Mouse (Mus musculus): ENCODE data around the gene Grhpr. TPM values are rescaled to one million over a fixed set of nuclear protein-coding genes. Genes with fewer than 3 reads are reported as not detected.
"Not testable (repeated sequence)": the region's sequence is repeated elsewhere in the genome, so short reads cannot be mapped to it uniquely, and the experiment has no call there.

Gene Grhpr
- polyA plus RNA-seq, 2 experiments, result 50.1 to 75.7 TPM

DNA sequence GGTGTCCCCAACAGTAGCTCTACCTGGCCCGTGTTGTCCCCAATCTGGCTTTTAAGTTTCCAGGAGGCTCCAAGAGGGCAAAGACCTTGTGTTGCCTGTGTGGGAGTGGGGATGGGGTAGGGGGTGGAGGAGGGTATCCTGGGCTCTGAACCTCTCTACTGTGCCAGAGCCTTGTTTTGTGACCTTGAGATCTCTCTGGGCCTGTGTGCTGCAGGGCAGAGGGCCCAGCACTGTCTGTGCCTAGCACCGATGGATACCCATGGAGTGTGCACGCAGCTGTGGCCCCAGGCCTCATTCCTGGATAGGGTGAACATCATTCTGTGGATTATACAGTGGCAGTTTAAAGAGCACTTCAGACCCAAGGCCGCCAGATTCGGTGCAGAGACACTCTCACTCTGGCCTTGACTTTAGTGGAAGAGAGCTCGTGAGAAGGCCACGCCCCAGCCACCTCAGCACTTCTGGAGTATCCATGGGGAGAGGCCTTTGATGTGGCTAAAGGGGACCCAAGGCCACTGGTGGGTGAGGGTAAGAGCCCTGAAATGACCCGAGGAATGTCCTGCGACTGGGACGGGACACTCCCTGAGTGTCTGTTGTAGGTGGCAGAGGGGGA, 2.0 kb downstream of the Grhpr start:
- Histone ChIP-seq H3K4me3 (ENCODE audit: insufficient read depth in 1 of 2, low read depth in 2 of 2, low read length in 2 of 2) (peak overlapping the region in 1 of 2 experiments; percentile 92; a peak in 2 of 4 replicates), H3K27me3 (ENCODE audit: control insufficient read depth, insufficient read depth, low read length) (no peaks in the 10 kb centered on the region), H3K9me3 (ENCODE audit: control insufficient read depth, low read length) (no peaks in the 10 kb centered on the region), H3K9ac (replicated peaks) (no peak overlapping the region; the same call in 1 of the 2 replicates), H3K36me3 (replicated peaks; ENCODE audit: control insufficient read depth, insufficient read depth, low read depth) (peaks cover 3% of the 10 kb centered on the region; the same call in 1 of the 2 replicates), H3K4me1 (replicated peaks; ENCODE audit: control insufficient read depth in 2 of 2, insufficient read depth in 2 of 2, low read length in 1 of 2) (peaks cover 7 to 19% of the 10 kb centered on the region in 2 experiments; a peak in 3 of 4 replicates), H3K4me2 (ENCODE audit: low read depth) (peak overlapping the region; percentile 97), H3K27ac (no peak overlapping the region)
- TF ChIP-seq EP300 (IDR thresholded peaks at IDR 0.05; ENCODE audit: low read depth) (no peak), CTCF (IDR thresholded peaks at IDR 0.05; ENCODE audit: low read depth) (no peak)
- ATAC-seq (ENCODE audit: insufficient read depth), result no peak
- WGBS (ENCODE audit: insufficient replicate concordance), result 59% methylated on average over 10 of the region's 10 CpGs
- no peak for DNase-seq (ENCODE audit: low read depth in 3 of 3, low spot score in 3 of 3)

DNA sequence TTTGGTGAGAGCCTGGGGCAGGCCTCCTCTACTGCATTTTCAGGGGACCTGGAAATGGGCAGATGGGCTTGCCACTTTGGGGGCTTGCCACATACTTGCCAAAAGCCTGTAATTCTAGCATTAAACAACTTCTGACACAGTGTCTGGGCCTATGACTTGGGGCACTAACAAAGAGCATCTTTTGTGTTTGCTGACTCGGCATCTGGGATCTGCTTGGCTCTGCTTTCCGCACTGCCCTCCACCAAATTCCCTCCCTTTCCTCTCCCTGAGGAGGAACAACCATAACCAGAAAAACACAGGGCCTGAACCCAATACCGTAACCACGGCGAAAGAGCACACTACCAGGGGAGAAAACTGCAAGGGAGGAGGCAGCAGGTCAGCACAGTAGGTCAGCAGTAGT, 9.4 kb downstream of the Grhpr start:
- Histone ChIP-seq H3K36me3 (replicated peaks; ENCODE audit: control insufficient read depth, insufficient read depth, low read depth) (peaks cover 18% of the 10 kb centered on the region), H3K9me3 (ENCODE audit: control insufficient read depth, low read length) (no peaks in the 10 kb centered on the region), H3K9ac (replicated peaks) (no peak overlapping the region), H3K4me1 (replicated peaks; ENCODE audit: control insufficient read depth in 2 of 2, insufficient read depth in 2 of 2, low read length in 1 of 2) (peaks cover 14 to 22% of the 10 kb centered on the region in 2 experiments), H3K27ac (no peak overlapping the region), H3K27me3 (ENCODE audit: control insufficient read depth, insufficient read depth, low read length) (no peaks in the 10 kb centered on the region), H3K4me3 (ENCODE audit: insufficient read depth in 1 of 2, low read depth in 2 of 2, low read length in 2 of 2) (no peak overlapping the region), H3K4me2 (ENCODE audit: low read depth) (no peak overlapping the region)
- ATAC-seq (ENCODE audit: insufficient read depth), result no peak
- DNase-seq (ENCODE audit: low read depth in 3 of 3, low spot score in 3 of 3), result no peak
- 90% methylated on average over 5 of the region's 5 CpGs for WGBS (ENCODE audit: insufficient replicate concordance)
- TF ChIP-seq EP300 (IDR thresholded peaks at IDR 0.05; ENCODE audit: low read depth) (no peak), CTCF (IDR thresholded peaks at IDR 0.05; ENCODE audit: low read depth) (no peak)

DNA sequence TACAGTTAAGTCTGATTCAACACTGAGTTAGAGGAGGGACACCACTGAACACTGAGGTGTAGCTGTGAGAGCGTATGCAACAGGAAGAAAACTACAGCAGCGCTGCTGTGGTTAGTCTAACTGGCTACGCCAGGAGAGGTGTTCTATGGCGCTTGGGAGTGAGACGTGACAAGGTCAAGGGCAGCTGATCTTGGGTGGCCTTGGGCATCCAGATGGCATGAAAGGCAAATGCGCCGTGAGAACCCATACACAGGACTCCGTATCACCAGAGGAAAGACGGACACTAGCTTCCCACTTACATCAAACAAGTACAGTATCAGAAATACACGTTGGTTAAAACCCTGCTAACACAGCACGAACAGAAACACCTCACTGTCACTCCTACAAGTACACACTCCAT, 11.1 kb downstream of the Grhpr start:
- not testable (repeated sequence) for DNase-seq (ENCODE audit: low read depth in 3 of 3, low spot score in 3 of 3); H3K27me3 ChIP-seq (ENCODE audit: control insufficient read depth, insufficient read depth, low read length); H3K27ac ChIP-seq; H3K9me3 ChIP-seq (ENCODE audit: control insufficient read depth, low read length); ATAC-seq (ENCODE audit: insufficient read depth); H3K4me2 ChIP-seq (ENCODE audit: low read depth); H3K9ac ChIP-seq (replicated peaks); H3K4me3 ChIP-seq (ENCODE audit: insufficient read depth in 1 of 2, low read depth in 2 of 2, low read length in 2 of 2)
- WGBS (ENCODE audit: insufficient replicate concordance), result 84% methylated on average over 11 of the region's 11 CpGs
- Histone ChIP-seq H3K4me1 (replicated peaks; ENCODE audit: control insufficient read depth in 2 of 2, insufficient read depth in 2 of 2, low read length in 1 of 2) (peaks cover 14 to 26% of the 10 kb centered on the region in 2 experiments), H3K36me3 (replicated peaks; ENCODE audit: control insufficient read depth, insufficient read depth, low read depth) (peaks cover 18% of the 10 kb centered on the region)

DNA sequence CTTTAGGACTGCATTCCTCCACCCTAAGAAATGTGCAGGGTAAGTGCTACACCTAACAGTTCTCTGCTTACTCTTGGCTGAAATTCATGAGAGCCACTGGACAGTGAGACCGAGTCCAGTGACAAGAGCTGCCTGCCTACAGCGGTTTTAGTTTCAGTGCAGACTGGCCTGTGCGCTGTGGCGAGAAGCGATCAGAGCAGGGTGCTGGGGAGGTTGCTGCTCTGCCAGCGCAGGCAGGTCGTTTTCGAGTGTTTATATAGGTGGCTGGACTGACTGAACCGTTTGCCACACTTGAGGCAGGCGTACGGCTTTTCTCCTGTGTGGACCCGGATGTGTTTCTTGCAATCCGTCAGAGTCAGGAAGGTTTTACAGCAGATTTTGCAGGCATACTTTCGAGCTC, 12.0 kb downstream of the Grhpr start:
- not testable (repeated sequence) for ATAC-seq (ENCODE audit: insufficient read depth); H3K9ac ChIP-seq (replicated peaks); H3K27me3 ChIP-seq (ENCODE audit: control insufficient read depth, insufficient read depth, low read length); H3K4me2 ChIP-seq (ENCODE audit: low read depth); H3K27ac ChIP-seq; DNase-seq (ENCODE audit: low read depth in 3 of 3, low spot score in 3 of 3); H3K9me3 ChIP-seq (ENCODE audit: control insufficient read depth, low read length); H3K4me3 ChIP-seq (ENCODE audit: insufficient read depth in 1 of 2, low read depth in 2 of 2, low read length in 2 of 2)
- WGBS (ENCODE audit: insufficient replicate concordance), result 80% methylated on average over 14 of the region's 14 CpGs
- peaks cover 14 to 28% of the 10 kb centered on the region in 2 experiments for H3K4me1 ChIP-seq (replicated peaks; ENCODE audit: control insufficient read depth in 2 of 2, insufficient read depth in 2 of 2, low read length in 1 of 2)
- H3K36me3 ChIP-seq (replicated peaks; ENCODE audit: control insufficient read depth, insufficient read depth, low read depth), result peaks cover 15% of the 10 kb centered on the region

DNA sequence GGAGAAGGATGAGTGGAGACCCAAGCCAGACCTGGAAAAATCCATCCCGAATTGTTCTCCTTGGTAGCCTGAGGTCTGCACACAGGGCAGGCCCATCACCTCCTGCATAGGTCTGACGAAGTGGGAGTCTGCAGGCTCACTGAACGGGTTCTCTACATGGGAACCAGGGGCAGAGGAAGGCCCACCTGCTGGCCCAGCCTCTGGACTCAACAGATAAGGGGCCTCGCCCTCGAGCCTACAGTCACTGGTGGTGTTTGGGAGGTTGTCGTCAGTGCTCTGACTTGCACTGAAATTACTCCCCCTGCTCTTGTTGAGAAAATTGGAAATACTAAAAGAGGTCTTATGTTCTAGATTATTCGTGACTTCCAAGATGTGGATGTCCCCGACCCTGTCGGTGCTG, 12.7 kb downstream of the Grhpr start:
- H3K36me3 ChIP-seq (replicated peaks; ENCODE audit: control insufficient read depth, insufficient read depth, low read depth), result peaks cover 15% of the 10 kb centered on the region

More for the DNA sequence above, 12.7 kb downstream of the Grhpr start:
- peak overlapping the region; percentile 59 for H3K4me2 ChIP-seq (ENCODE audit: low read depth)
- ATAC-seq (ENCODE audit: insufficient read depth) (peak; percentile 98), DNase-seq (ENCODE audit: low read depth in 3 of 3, low spot score in 3 of 3) (peak; percentile 73 to 77 (median 74))
- no peaks in the 10 kb centered on the region for H3K9me3 ChIP-seq (ENCODE audit: control insufficient read depth, low read length)
- peak; percentile 80 for TF ChIP-seq EP300 (IDR thresholded peaks at IDR 0.05; ENCODE audit: low read depth)
- TF ChIP-seq CTCF (IDR thresholded peaks at IDR 0.05; ENCODE audit: low read depth), result no peak
- peak overlapping the region; percentile 86 for H3K27ac ChIP-seq
- WGBS (ENCODE audit: insufficient replicate concordance), result 29% methylated on average over 9 of the region's 9 CpGs
- H3K4me1 ChIP-seq (replicated peaks; ENCODE audit: control insufficient read depth in 2 of 2, insufficient read depth in 2 of 2, low read length in 1 of 2), result peaks cover 14 to 28% of the 10 kb centered on the region in 2 experiments
- H3K27me3 ChIP-seq (ENCODE audit: control insufficient read depth, insufficient read depth, low read length), result no peaks in the 10 kb centered on the region
- H3K4me3 ChIP-seq (ENCODE audit: insufficient read depth in 1 of 2, low read depth in 2 of 2, low read length in 2 of 2), result 0 out of 4 replicates have a peak overlapping the region, but pooled peaks of 1 of the 2 experiments have one; percentile 4
- peak overlapping the region; percentile 63 for H3K9ac ChIP-seq (replicated peaks)

Data from liver, embryonic 14.5 days (tissue).